Mouse (Mus musculus): ENCODE measurements around the gene Gm17364.

DNA sequence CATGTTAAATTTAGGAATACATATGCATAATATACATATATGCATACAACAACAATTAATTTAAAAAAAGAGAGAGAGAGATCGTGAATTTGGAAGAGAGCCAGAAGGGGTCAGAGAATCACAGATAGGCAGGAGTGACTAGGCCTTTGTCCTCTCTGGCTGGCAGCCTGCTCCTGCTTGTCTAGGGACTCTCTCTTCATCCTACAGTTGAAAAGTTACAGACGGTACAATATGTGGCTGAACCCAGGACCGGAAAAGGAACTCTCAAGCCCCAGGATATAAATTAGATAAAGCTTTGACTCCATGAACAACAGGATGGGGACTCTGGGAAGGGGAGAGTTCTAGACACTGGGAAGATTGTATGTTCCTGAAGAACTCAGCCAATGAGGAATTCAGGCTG, 12.5 kb upstream of the Gm17364 start:
- TF ChIP-seq CTCF (IDR thresholded peaks at IDR 0.05 in 2 of 3, conservative IDR thresholded peaks at IDR 0.05 in 1 of 3; ENCODE audit: control insufficient read depth in 1 of 3, insufficient read depth in 1 of 3, low read depth in 2 of 3, low read length in 3 of 3, poor library complexity in 1 of 3, severe bottlenecking in 1 of 3) = no peak
- TF ChIP-seq EP300 (IDR thresholded peaks at IDR 0.05; ENCODE audit: low read depth in 1 of 2, low read length in 2 of 2) = no peak
- no peak for TF ChIP-seq USF1 (IDR thresholded peaks at IDR 0.05; ENCODE audit: low read depth, low read length)
- no peak for TF ChIP-seq GATA1 (IDR thresholded peaks at IDR 0.05; ENCODE audit: low read depth, low read length)
- no peak for TF ChIP-seq POLR2A (IDR thresholded peaks at IDR 0.05; ENCODE audit: control insufficient read depth in 1 of 2, insufficient read depth in 1 of 2, low read depth in 1 of 2, low read length in 2 of 2, poor library complexity in 1 of 2)
- TF ChIP-seq ELF1 (IDR thresholded peaks at IDR 0.05; ENCODE audit: low read depth, low read length) = no peak
- TF ChIP-seq SMC3 (IDR thresholded peaks at IDR 0.05; ENCODE audit: low read depth, low read length) = no peak
- TF ChIP-seq JUND (IDR thresholded peaks at IDR 0.05; ENCODE audit: low read depth, low read length) = no peak
- no peak for TF ChIP-seq RCOR1 (IDR thresholded peaks at IDR 0.05; ENCODE audit: low read depth, low read length)
- TF ChIP-seq TCF12 (IDR thresholded peaks at IDR 0.05; ENCODE audit: low read depth, low read length) = no peak
- no peak for TF ChIP-seq ZC3H11A (IDR thresholded peaks at IDR 0.05; ENCODE audit: low read depth, low read length)
- no peak for TF ChIP-seq GABPA (IDR thresholded peaks at IDR 0.05; ENCODE audit: low read depth, low read length)
- TF ChIP-seq CHD2 (IDR thresholded peaks at IDR 0.05; ENCODE audit: low read length) = no peak
- no peak for TF ChIP-seq MEF2A (IDR thresholded peaks at IDR 0.05; ENCODE audit: extremely low read depth, insufficient replicate concordance, low read depth, low read length, poor library complexity, severe bottlenecking)
